Mouse (Mus musculus) hindbrain, embryonic 14.5 days (tissue): ENCODE measurements around the gene Lsmem1. TPM values are rescaled to one million over a fixed set of nuclear protein-coding genes. Genes with fewer than 3 reads are reported as not detected.

Experiments
- ATAC-seq: fragments of 200-750 bp; cut with Nextera tagmentation; 2 replicates; pipeline ENCODE4 v1.8.0; 2017; ENCODE audit warnings: moderate number of reproducible peaks, mild to moderate bottlenecking, moderate TSS enrichment, moderate library complexity; ENCODE audit not compliant: low FRiP score
- DNase-seq: peaks from one replicate; pipeline ENCODE4 v3.0.0-alpha.2; 2015; ENCODE audit warnings: low spot score
- H3K27ac ChIP-seq: fragments of 300-500 bp; sonication (generic); 2 replicates; pipeline ENCODE4 v1.5.1; 2014; ENCODE audit warnings: mild to moderate bottlenecking, moderate library complexity
- H3K27me3 ChIP-seq: fragments of 300-500 bp; sonication (generic); 2 replicates; pipeline ENCODE4 v1.6.1; 2014; ENCODE audit warnings: mild to moderate bottlenecking, low read length, mixed read lengths; ENCODE audit not compliant: control insufficient read depth, insufficient read depth
- H3K36me3 ChIP-seq: fragments of 300-500 bp; sonication (generic); replicated peaks from 2 replicates; pipeline ENCODE4 v1.6.1; 2014; ENCODE audit not compliant: control insufficient read depth, insufficient read depth
- H3K4me1 ChIP-seq: fragments of 300-500 bp; sonication (generic); replicated peaks from 2 replicates; pipeline ENCODE4 v1.6.1; 2014; ENCODE audit warnings: antibody characterized with exemption, low read length, mixed read lengths; ENCODE audit not compliant: control insufficient read depth, insufficient read depth
- H3K4me2 ChIP-seq: fragments of 300-500 bp; sonication (generic); replicated peaks from 2 replicates; pipeline ENCODE4 v1.6.1; 2014; ENCODE audit warnings: mild to moderate bottlenecking, moderate library complexity
- H3K4me3 ChIP-seq: fragments of 300-500 bp; sonication (generic); replicated peaks from 2 replicates; pipeline ENCODE4 v1.5.1; 2014; ENCODE audit warnings: mild to moderate bottlenecking, low read length
- H3K9ac ChIP-seq: fragments of 300-500 bp; sonication (generic); 2 replicates; pipeline ENCODE4 v1.6.1; 2014
- H3K9me3 ChIP-seq: fragments of 300-500 bp; sonication (generic); 2 replicates; pipeline ENCODE4 v1.6.1; 2016; ENCODE audit warnings: low read length; ENCODE audit not compliant: control insufficient read depth
- WGBS: fragments of 180-500 bp; shearing (Covaris S2); extraction: QIAGEN DNeasy Blood & Tissue Kit; methylation state at CpG from one replicate; pipeline ENCODE4 v1.1.7; 2014; 5-methylcytosine and 5-hydroxymethylcytosine counted together
- polyA plus RNA-seq: library from polyadenylated mRNA; unstranded; fragments of >200 nt; fragmentation: Nextera tagmentation; extraction: Ambion mirVana; gene quantifications from 2 replicates; pipeline ENCODE4 v1.2.1, GENCODE M21; 2014

Lsmem1 gene
- polyA plus RNA-seq: 0.10 TPM in 1 of 2 replicates, not detected in the other

GRCm38 (mm10) chr12:40199302-40199701 lies at the start of gene Lsmem1:
Gene Lsmem1, minus strand, starts transcription at chr12:40199490.
- Histone ChIP-seq H3K9ac (no peak within 1 kb of the TSS), H3K27me3 (no peaks in the 10 kb centered on the region), H3K27ac (no peak within 1 kb of the TSS), H3K4me3 (no peak within 1 kb of the TSS), H3K4me1 (0 out of 2 replicates have a peak, but pooled peaks cover 3% of the 10 kb centered on the region), H3K36me3 (peaks cover 31% of the 10 kb centered on the region), H3K4me2 (no peak within 1 kb of the TSS), H3K9me3 (no peaks in the 10 kb centered on the region)
- ATAC-seq: peak; percentile 27; the same call in 1 of the 2 replicates
- DNase-seq: no peak
- 84% methylated on average over 8 of the region's 8 CpGs for WGBS

- H3K9me3 ChIP-seq: no peaks in the 10 kb centered on the region
- WGBS: 82% methylated on average over 5 of the region's 5 CpGs
- H3K27ac ChIP-seq: no peak within 1 kb of the TSS
- no peaks in the 10 kb centered on the region for H3K4me1 ChIP-seq
- no peaks in the 10 kb centered on the region for H3K27me3 ChIP-seq
- no peak within 1 kb of the TSS for H3K4me3 ChIP-seq
- H3K36me3 ChIP-seq: no peaks in the 10 kb centered on the region
- DNase-seq (no peak), ATAC-seq (no peak)
- H3K4me2 ChIP-seq: no peak within 1 kb of the TSS
- H3K9ac ChIP-seq: no peak within 1 kb of the TSS
Observed at GRCm38 (mm10) chr12:40248454-40249180, 49.3 kb upstream of the Lsmem1 start, which contains the start of gene Ifrd1. Gene Ifrd1, minus strand, starts transcription at chr12:40248504.

- Histone ChIP-seq H3K9me3 (no peaks in the 10 kb centered on the region), H3K36me3 (no peaks in the 10 kb centered on the region), H3K4me1 (no peaks in the 10 kb centered on the region), H3K4me2 (no peak overlapping the region), H3K4me3 (no peak overlapping the region), H3K27ac (no peak overlapping the region), H3K9ac (no peak overlapping the region), H3K27me3 (no peaks in the 10 kb centered on the region)
- 80% methylated on average over 6 of the region's 6 CpGs for WGBS
- DNase-seq (no peak), ATAC-seq (no peak)
Observed at GRCm38 (mm10) chr12:40247976-40248375, 48.7 kb upstream of the Lsmem1 start.

GRCm38 (mm10) chr12:40247384-40247783 lies 48.1 kb upstream of the Lsmem1 start:
- H3K9me3 ChIP-seq: no peaks in the 10 kb centered on the region
- no peaks in the 10 kb centered on the region for H3K27me3 ChIP-seq
- DNase-seq (no peak), ATAC-seq (no peak)
- H3K27ac ChIP-seq: no peak overlapping the region
- no peak overlapping the region for H3K9ac ChIP-seq
- no peak overlapping the region for H3K4me2 ChIP-seq
- H3K4me1 ChIP-seq: no peaks in the 10 kb centered on the region
- no peaks in the 10 kb centered on the region for H3K36me3 ChIP-seq
- WGBS: 88% methylated on average over 4 of the region's 4 CpGs
- H3K4me3 ChIP-seq: no peak overlapping the region

GRCm38 (mm10) chr12:40245434-40245970 lies 46.2 kb upstream of the Lsmem1 start:
- no peak overlapping the region for H3K9ac ChIP-seq
- no peaks in the 10 kb centered on the region for H3K27me3 ChIP-seq
- H3K4me3 ChIP-seq: no peak overlapping the region
- no peaks in the 10 kb centered on the region for H3K4me1 ChIP-seq
- H3K9me3 ChIP-seq: no peaks in the 10 kb centered on the region
- H3K36me3 ChIP-seq: no peaks in the 10 kb centered on the region
- ATAC-seq: no peak
- WGBS: 87% methylated on average over 7 of the region's 7 CpGs
- H3K27ac ChIP-seq: no peak overlapping the region
- DNase-seq: no peak
- H3K4me2 ChIP-seq: no peak overlapping the region

GRCm38 (mm10) chr12:40244926-40245325 lies 45.6 kb upstream of the Lsmem1 start:
- Histone ChIP-seq H3K9me3 (no peaks in the 10 kb centered on the region), H3K4me3 (no peak overlapping the region)
- no peak for ATAC-seq

GRCm38 (mm10) chr12:40243821-40244221 lies 44.5 kb upstream of the Lsmem1 start:
- Histone ChIP-seq H3K4me3 (no peak overlapping the region), H3K9ac (no peak overlapping the region), H3K4me1 (no peaks in the 10 kb centered on the region), H3K9me3 (no peaks in the 10 kb centered on the region), H3K27me3 (no peaks in the 10 kb centered on the region), H3K4me2 (no peak overlapping the region), H3K27ac (no peak overlapping the region), H3K36me3 (no peaks in the 10 kb centered on the region)
- ATAC-seq (no peak), DNase-seq (peak; percentile 58)
- 41% methylated on average over 11 of the region's 11 CpGs for WGBS

More at GRCm38 (mm10) chr12:40244926-40245325, 45.6 kb upstream of the Lsmem1 start:
- Histone ChIP-seq H3K36me3 (no peaks in the 10 kb centered on the region), H3K27ac (no peak overlapping the region), H3K9ac (no peak overlapping the region), H3K4me2 (no peak overlapping the region), H3K4me1 (no peaks in the 10 kb centered on the region), H3K27me3 (no peaks in the 10 kb centered on the region)
- no peak for DNase-seq
- 93% methylated on average over 5 of the region's 5 CpGs for WGBS

GRCm38 (mm10) chr12:40243241-40243640 lies 44.0 kb upstream of the Lsmem1 start:
- Histone ChIP-seq H3K4me2 (no peak overlapping the region), H3K27me3 (no peaks in the 10 kb centered on the region), H3K27ac (no peak overlapping the region), H3K9me3 (no peaks in the 10 kb centered on the region), H3K9ac (no peak overlapping the region), H3K4me1 (no peaks in the 10 kb centered on the region), H3K4me3 (no peak overlapping the region), H3K36me3 (no peaks in the 10 kb centered on the region)
- WGBS: 61% methylated on average over 4 of the region's 4 CpGs
- DNase-seq (no peak), ATAC-seq (no peak)

- DNase-seq: no peak
- H3K9me3 ChIP-seq: no peaks in the 10 kb centered on the region
- no peak overlapping the region for H3K4me2 ChIP-seq
- no peak overlapping the region for H3K4me3 ChIP-seq
- H3K36me3 ChIP-seq: no peaks in the 10 kb centered on the region
- 97% methylated on average over 7 of the region's 7 CpGs for WGBS
- H3K4me1 ChIP-seq: no peaks in the 10 kb centered on the region
- H3K9ac ChIP-seq: no peak overlapping the region
- H3K27ac ChIP-seq: no peak overlapping the region
- ATAC-seq: no peak
- H3K27me3 ChIP-seq: no peaks in the 10 kb centered on the region
Observed at GRCm38 (mm10) chr12:40239161-40239560, 39.9 kb upstream of the Lsmem1 start.
